8 mouse cellular contexts compared by ENCODE assay signal in genomic region chr12:109449421-109450411, GRCm38 (mm10). TPM values are rescaled to one million over a fixed set of nuclear protein-coding genes. Genes with fewer than 3 reads are reported as not detected.
DNase-seq lines count a peak whose midpoint lies in the region; ATAC-seq lines count a peak whose summit lies in the region.

No protein-coding gene starts in this region.

- no peaks in the 10 kb centered on the region for H3K9me3 ChIP-seq in heart, embryonic 15.5 days (replicated peaks)
- H3K9me3 ChIP-seq in intestine, embryonic 14.5 days (ENCODE audit: control insufficient read depth, low read length), result no peaks in the 10 kb centered on the region
- H3K9me3 ChIP-seq in midbrain, embryonic 16.5 days (replicated peaks; ENCODE audit: control insufficient read depth, low read length, poor library complexity, severe bottlenecking), result no peaks in the 10 kb centered on the region

- 2% methylated on average over 29 of the region's 30 CpGs for WGBS in heart, embryonic 15.5 days
- WGBS in intestine, embryonic 14.5 days, result 2% methylated on average over 30 of the region's 30 CpGs
- under 1% methylated on average over 28 of the region's 30 CpGs for WGBS in midbrain, embryonic 16.5 days

- no peak for ATAC-seq in heart, embryonic 15.5 days (replicated peaks; ENCODE audit: insufficient number of reproducible peaks, insufficient read depth, low FRiP score, low read depth)
- peak; percentile 33 for ATAC-seq in intestine, embryonic 14.5 days (replicated peaks; ENCODE audit: low FRiP score, low TSS enrichment, low read depth)
- peak; percentile 18; the same call in 1 of the 2 replicates for ATAC-seq in midbrain, embryonic 16.5 days
- no peak for ATAC-seq in megakaryocyte-erythroid progenitor cell, adult 5-6 weeks (replicated peaks; ENCODE audit: low FRiP score, low TSS enrichment, poor library complexity, severe bottlenecking)

- H3K36me3 ChIP-seq in heart, embryonic 15.5 days, result no peaks in the 10 kb centered on the region
- no peaks in the 10 kb centered on the region for H3K36me3 ChIP-seq in intestine, embryonic 14.5 days (ENCODE audit: control insufficient read depth, insufficient read depth, low read length)
- H3K36me3 ChIP-seq in midbrain, embryonic 16.5 days (ENCODE audit: control insufficient read depth, insufficient read depth, low read length), result no peaks in the 10 kb centered on the region

- peak overlapping the region; percentile 44 for H3K9ac ChIP-seq in heart, embryonic 15.5 days
- peak overlapping the region; percentile 42 for H3K9ac ChIP-seq in intestine, embryonic 14.5 days (ENCODE audit: low read length)
- H3K9ac ChIP-seq in midbrain, embryonic 16.5 days (ENCODE audit: low read depth, low read length), result peak overlapping the region; percentile 51

- H3K4me2 ChIP-seq in heart, embryonic 15.5 days, result peak overlapping the region; percentile 82
- H3K4me2 ChIP-seq in intestine, embryonic 14.5 days (ENCODE audit: low read length), result peak overlapping the region; percentile 65
- peak overlapping the region; percentile 59 for H3K4me2 ChIP-seq in midbrain, embryonic 16.5 days (ENCODE audit: low read length)

- peaks cover 39% of the 10 kb centered on the region for H3K4me1 ChIP-seq in heart, embryonic 15.5 days (replicated peaks)
- peaks cover 52% of the 10 kb centered on the region for H3K4me1 ChIP-seq in intestine, embryonic 14.5 days (replicated peaks; ENCODE audit: control insufficient read depth, insufficient read depth, low read length)
- peaks cover 37% of the 10 kb centered on the region for H3K4me1 ChIP-seq in midbrain, embryonic 16.5 days (ENCODE audit: control insufficient read depth, insufficient read depth, low read length)

- peak overlapping the region; percentile 43 for H3K4me3 ChIP-seq in heart, embryonic 15.5 days
- H3K4me3 ChIP-seq in intestine, embryonic 14.5 days (ENCODE audit: low read depth, low read length), result peak overlapping the region; percentile 24
- peak overlapping the region; percentile 24 for H3K4me3 ChIP-seq in midbrain, embryonic 16.5 days (ENCODE audit: low read depth, low read length)

- intact Hi-C loops in heart, postnatal 14 days (cut with DNase I), result no loop called here

- DNase-seq in heart, postnatal 14 days, result no peak
- peak; percentile 76 for DNase-seq in embryo, embryonic 11 days
- peak; percentile 79 for DNase-seq in intestine, embryonic 14.5 days (ENCODE audit: low spot score)
- DNase-seq in adrenal gland, postnatal 4 days (ENCODE audit: low spot score in 2 of 2), result no peak
- DNase-seq in left cerebral cortex, adult 9 months (ENCODE audit: low spot score in 2 of 2), result no peak

- H3K27me3 ChIP-seq in heart, embryonic 15.5 days, result peaks cover 68% of the 10 kb centered on the region
- peaks cover 16% of the 10 kb centered on the region for H3K27me3 ChIP-seq in intestine, embryonic 14.5 days (replicated peaks; ENCODE audit: control insufficient read depth, insufficient read depth, low read length)
- peaks cover 36% of the 10 kb centered on the region for H3K27me3 ChIP-seq in midbrain, embryonic 16.5 days (ENCODE audit: control insufficient read depth, insufficient read depth, low read depth, low read length)

- no peak overlapping the region for H3K27ac ChIP-seq in heart, embryonic 15.5 days
- peak overlapping the region; percentile 77 for H3K27ac ChIP-seq in intestine, embryonic 14.5 days (ENCODE audit: low read depth)
- no peak overlapping the region for H3K27ac ChIP-seq in midbrain, embryonic 16.5 days (ENCODE audit: low read length)

RNA-seq across cellular contexts. Expression of gene Dlk1, which starts 2.9 kb away (rescaled TPM):
- polyA plus RNA-seq in heart, embryonic 15.5 days (2015; fragmentation: Nextera tagmentation; extraction: Ambion mirVana), result 131 and 212 TPM in 2 replicates
- total RNA-seq in heart, postnatal 14 days (2021), result 1 to 10 TPM; 2.7 to 3.1 TPM
- 398 and 437 TPM in 2 replicates for polyA plus RNA-seq in intestine, embryonic 14.5 days (2014; fragmentation: Nextera tagmentation; extraction: Ambion mirVana)
- 50.4 and 66.0 TPM in 2 replicates for polyA plus RNA-seq in midbrain, embryonic 16.5 days (2015; fragmentation: Nextera tagmentation; extraction: Ambion mirVana)
- total RNA-seq in adrenal gland, postnatal 4 days (2021), result 1,000 to 10,000 TPM in 1 of 2 experiments, 100 to 1,000 TPM in 1; 974 to 1,168 TPM
- total RNA-seq in megakaryocyte-erythroid progenitor cell, adult 5-6 weeks (2014; fragmentation: Nextera tagmentation), result not detected in 2 replicates
- total RNA-seq in megakaryocyte-erythroid progenitor cell, adult 5-6 weeks (2017), result not detected in 2 replicates

Comparison
In these comparisons a context has a peak if more than half of its experiments do, and no peak if none do; other contexts are left out.
1. ATAC-seq: peak in intestine, embryonic 14.5 days (single experiment) and midbrain, embryonic 16.5 days (single experiment); none in heart, embryonic 15.5 days (single experiment) and megakaryocyte-erythroid progenitor cell, adult 5-6 weeks (single experiment).
2. DNase-seq: peak in embryo, embryonic 11 days (single experiment) and intestine, embryonic 14.5 days (single experiment); none in heart, postnatal 14 days (0 of 2), adrenal gland, postnatal 4 days (0 of 2) and left cerebral cortex, adult 9 months (0 of 2).
3. RNA of gene Dlk1, which starts 2.9 kb away (total RNA-seq): 974 to 1,168 TPM in adrenal gland, postnatal 4 days; 2.7 to 3.1 TPM in heart, postnatal 14 days and not detected in megakaryocyte-erythroid progenitor cell, adult 5-6 weeks; every median in the first group is over 100 times any median in the second.
4. Peak in every context shown above with its lines, with median percentiles within 50 percentile points of each other: H3K4me2 ChIP-seq, H3K4me3 ChIP-seq and H3K9ac ChIP-seq.